Mouse (Mus musculus): Measurements from ENCODE around the gene Gm49405. TPM values are rescaled to one million over a fixed set of nuclear protein-coding genes. Genes with fewer than 3 reads are reported as not detected.
"Not testable (repeated sequence)": the region's sequence is repeated elsewhere in the genome, so short reads cannot be mapped to it uniquely, and the experiment has no call there.

Gm49405 gene
- polyA plus RNA-seq, 1 experiment from 2014 or later = 2.4 TPM

GRCm38 (mm10) chr19:4042124-4042523, 41.7 kb downstream of the Gm49405 start:
- Histone ChIP-seq H3K9ac (ENCODE audit: low read length) (no peak overlapping the region), H3K36me3 (ENCODE audit: control insufficient read depth, insufficient read depth, low read length) (no peaks in the 10 kb centered on the region), H3K9me3 (ENCODE audit: control insufficient read depth, low read length) (no peaks in the 10 kb centered on the region), H3K27me3 (replicated peaks; ENCODE audit: control insufficient read depth, insufficient read depth, low read length) (no peaks in the 10 kb centered on the region), H3K27ac (ENCODE audit: low read depth) (no peak overlapping the region), H3K4me2 (ENCODE audit: low read length) (no peak overlapping the region), H3K4me1 (replicated peaks; ENCODE audit: control insufficient read depth, insufficient read depth, low read length) (peaks cover 8% of the 10 kb centered on the region; the same call in 1 of the 2 replicates), H3K4me3 (ENCODE audit: low read depth, low read length) (no peak overlapping the region)
- ATAC-seq (replicated peaks; ENCODE audit: low FRiP score, low TSS enrichment, low read depth) = no peak
- WGBS = 63% methylated on average over 14 of the region's 14 CpGs
- DNase-seq (ENCODE audit: low spot score) = no peak

GRCm38 (mm10) chr19:4044109-4044508, 43.7 kb downstream of the Gm49405 start:
- not testable (repeated sequence) for H3K9me3 ChIP-seq (ENCODE audit: control insufficient read depth, low read length); H3K9ac ChIP-seq (ENCODE audit: low read length); DNase-seq (ENCODE audit: low spot score); H3K4me3 ChIP-seq (ENCODE audit: low read depth, low read length); H3K4me2 ChIP-seq (ENCODE audit: low read length); H3K27ac ChIP-seq (ENCODE audit: low read depth); H3K36me3 ChIP-seq (ENCODE audit: control insufficient read depth, insufficient read depth, low read length); H3K27me3 ChIP-seq (replicated peaks; ENCODE audit: control insufficient read depth, insufficient read depth, low read length); ATAC-seq (replicated peaks; ENCODE audit: low FRiP score, low TSS enrichment, low read depth); H3K4me1 ChIP-seq (replicated peaks; ENCODE audit: control insufficient read depth, insufficient read depth, low read length)
- 91% methylated on average over 5 of the region's 5 CpGs for WGBS

DNA sequence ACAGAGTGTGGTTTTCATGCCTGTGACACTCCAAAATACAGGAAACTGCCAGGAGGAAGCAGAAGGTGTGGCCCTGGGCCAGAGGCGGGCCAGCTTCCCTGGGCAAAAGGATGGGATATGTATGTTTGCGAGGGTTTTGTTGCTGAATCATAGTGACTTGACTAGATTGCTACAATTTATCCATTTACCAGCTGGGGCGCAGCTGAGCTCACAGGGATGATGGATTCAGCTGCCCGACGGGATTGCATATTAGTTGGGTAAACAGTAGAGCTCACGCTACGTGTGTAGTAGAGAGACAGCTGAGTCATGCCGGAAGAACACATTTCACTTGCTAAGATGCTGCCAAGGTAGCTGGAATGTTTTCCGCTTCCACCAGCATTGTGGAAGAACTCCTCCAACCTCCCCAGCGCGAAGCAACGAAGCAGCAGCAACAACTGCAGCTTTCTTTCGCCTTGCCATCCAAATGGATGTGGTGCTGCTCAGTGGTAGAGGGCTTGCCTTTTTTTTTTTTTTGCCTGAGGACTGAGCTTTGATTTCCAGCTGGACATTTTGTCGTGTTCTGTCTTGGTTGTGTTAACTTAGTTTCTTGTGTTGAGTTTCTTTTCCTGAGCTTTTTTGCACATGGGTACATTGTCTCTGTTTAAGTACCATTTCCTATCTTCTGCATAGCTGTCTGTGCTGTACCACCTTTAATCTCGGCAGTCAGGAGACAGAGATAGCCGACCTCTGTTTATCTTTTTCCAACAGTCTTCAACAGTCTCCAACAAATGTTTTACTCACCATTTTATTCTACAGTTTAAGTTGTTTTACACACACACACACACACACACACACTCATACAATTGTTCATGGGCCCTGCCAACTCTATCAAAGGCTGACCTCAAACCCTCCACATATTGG, 45.8 kb downstream of the Gm49405 start, which contains the start of gene Gstp2:
Gene Gstp2 (minus strand): TSS at position 58 of the 900 bp plus-strand sequence.
- Histone ChIP-seq H3K9me3 (ENCODE audit: control insufficient read depth, low read length) (no peaks in the 10 kb centered on the region), H3K4me2 (ENCODE audit: low read length) (peak within 1 kb of the TSS; percentile 32; the same call in 1 of the 2 replicates), H3K36me3 (ENCODE audit: control insufficient read depth, insufficient read depth, low read length) (no peaks in the 10 kb centered on the region), H3K9ac (ENCODE audit: low read length) (no peak within 1 kb of the TSS), H3K4me1 (replicated peaks; ENCODE audit: control insufficient read depth, insufficient read depth, low read length) (peaks cover 6% of the 10 kb centered on the region; the same call in 1 of the 2 replicates), H3K4me3 (ENCODE audit: low read depth, low read length) (no peak within 1 kb of the TSS), H3K27me3 (replicated peaks; ENCODE audit: control insufficient read depth, insufficient read depth, low read length) (no peaks in the 10 kb centered on the region), H3K27ac (ENCODE audit: low read depth) (peak within 1 kb of the TSS; percentile 78)
- ATAC-seq (replicated peaks; ENCODE audit: low FRiP score, low TSS enrichment, low read depth) = peak; percentile 49; the same call in 1 of the 2 replicates
- 33% methylated on average over 16 of the region's 16 CpGs for WGBS
- peak; percentile 81 for DNase-seq (ENCODE audit: low spot score)

GRCm38 (mm10) chr19:4046866-4047254, 46.4 kb downstream of the Gm49405 start:
- ATAC-seq (replicated peaks; ENCODE audit: low FRiP score, low TSS enrichment, low read depth) (peak; percentile 66), DNase-seq (ENCODE audit: low spot score) (peak; percentile 72)
- 69% methylated on average over 8 of the region's 8 CpGs for WGBS
- H3K27me3 ChIP-seq (replicated peaks; ENCODE audit: control insufficient read depth, insufficient read depth, low read length) = no peaks in the 10 kb centered on the region
- H3K27ac ChIP-seq (ENCODE audit: low read depth) = peak overlapping the region; percentile 78
- H3K36me3 ChIP-seq (ENCODE audit: control insufficient read depth, insufficient read depth, low read length) = no peaks in the 10 kb centered on the region
- H3K4me2 ChIP-seq (ENCODE audit: low read length) = peak overlapping the region; percentile 23; the same call in 1 of the 2 replicates
- no peak overlapping the region for H3K9ac ChIP-seq (ENCODE audit: low read length)
- H3K9me3 ChIP-seq (ENCODE audit: control insufficient read depth, low read length) = no peaks in the 10 kb centered on the region
- 0 out of 2 replicates have a peak overlapping the region, but pooled peaks have one; percentile 2 for H3K4me3 ChIP-seq (ENCODE audit: low read depth, low read length)
- peaks cover 6% of the 10 kb centered on the region; the same call in 1 of the 2 replicates for H3K4me1 ChIP-seq (replicated peaks; ENCODE audit: control insufficient read depth, insufficient read depth, low read length)

DNA sequence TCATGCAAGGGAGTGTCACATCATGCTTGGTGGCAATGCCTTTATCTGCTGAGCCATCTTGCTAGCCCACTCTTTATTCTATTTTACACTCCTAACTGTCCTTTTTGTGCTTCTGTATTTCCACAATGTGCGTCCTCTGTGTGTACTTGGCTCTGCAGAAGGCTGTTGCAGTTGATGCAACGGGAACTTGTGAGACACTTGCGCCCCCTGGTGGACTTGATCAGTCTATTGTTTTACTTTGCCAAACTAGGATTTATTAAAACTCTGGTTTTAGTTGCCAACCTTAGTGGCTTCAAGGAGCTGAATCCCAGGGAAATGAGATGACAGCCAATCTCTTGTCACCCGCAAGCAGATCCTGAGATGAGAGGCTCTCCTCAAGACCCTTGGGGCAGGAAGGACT, 47.4 kb downstream of the Gm49405 start:
- no peaks in the 10 kb centered on the region for H3K27me3 ChIP-seq (replicated peaks; ENCODE audit: control insufficient read depth, insufficient read depth, low read length)
- no peak overlapping the region for H3K9ac ChIP-seq (ENCODE audit: low read length)
- no peak overlapping the region for H3K4me2 ChIP-seq (ENCODE audit: low read length)
- H3K9me3 ChIP-seq (ENCODE audit: control insufficient read depth, low read length) = no peaks in the 10 kb centered on the region
- H3K4me3 ChIP-seq (ENCODE audit: low read depth, low read length) = no peak overlapping the region
- H3K36me3 ChIP-seq (ENCODE audit: control insufficient read depth, insufficient read depth, low read length) = no peaks in the 10 kb centered on the region
- ATAC-seq (replicated peaks; ENCODE audit: low FRiP score, low TSS enrichment, low read depth) (no peak), DNase-seq (ENCODE audit: low spot score) (peak; percentile 87)
- WGBS = 26% methylated on average over 4 of the region's 4 CpGs
- H3K4me1 ChIP-seq (replicated peaks; ENCODE audit: control insufficient read depth, insufficient read depth, low read length) = peaks cover 6% of the 10 kb centered on the region; the same call in 1 of the 2 replicates
- 0 out of 2 replicates have a peak overlapping the region, but pooled peaks have one; percentile 78 for H3K27ac ChIP-seq (ENCODE audit: low read depth)

DNA sequence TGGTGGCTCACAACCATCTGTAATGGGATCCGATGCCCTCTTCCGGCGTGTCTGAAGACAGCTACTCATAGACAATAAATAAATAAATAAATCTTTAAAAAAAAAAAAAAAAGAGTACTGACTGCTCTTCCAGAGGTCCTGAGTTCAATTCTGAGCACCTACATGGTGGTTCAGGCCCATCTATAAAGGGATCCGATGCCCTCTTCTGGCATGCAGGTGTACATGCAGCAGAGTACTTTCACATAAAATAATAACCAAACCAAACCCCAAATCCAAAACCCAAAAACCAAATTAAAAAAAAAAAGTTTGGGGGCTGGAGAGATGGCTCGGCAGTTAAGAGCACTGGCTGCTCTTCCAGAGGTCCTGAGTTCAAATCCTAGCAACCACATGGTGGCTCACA, 48.6 kb downstream of the Gm49405 start:
- 82% methylated on average over 5 of the region's 5 CpGs for WGBS
- DNase-seq (ENCODE audit: low spot score); H3K9ac ChIP-seq (ENCODE audit: low read length); H3K36me3 ChIP-seq (ENCODE audit: control insufficient read depth, insufficient read depth, low read length); ATAC-seq (replicated peaks; ENCODE audit: low FRiP score, low TSS enrichment, low read depth); H3K27ac ChIP-seq (ENCODE audit: low read depth); H3K9me3 ChIP-seq (ENCODE audit: control insufficient read depth, low read length); H3K4me2 ChIP-seq (ENCODE audit: low read length); H3K4me1 ChIP-seq (replicated peaks; ENCODE audit: control insufficient read depth, insufficient read depth, low read length); H3K27me3 ChIP-seq (replicated peaks; ENCODE audit: control insufficient read depth, insufficient read depth, low read length); H3K4me3 ChIP-seq (ENCODE audit: low read depth, low read length): not testable (repeated sequence)

DNA sequence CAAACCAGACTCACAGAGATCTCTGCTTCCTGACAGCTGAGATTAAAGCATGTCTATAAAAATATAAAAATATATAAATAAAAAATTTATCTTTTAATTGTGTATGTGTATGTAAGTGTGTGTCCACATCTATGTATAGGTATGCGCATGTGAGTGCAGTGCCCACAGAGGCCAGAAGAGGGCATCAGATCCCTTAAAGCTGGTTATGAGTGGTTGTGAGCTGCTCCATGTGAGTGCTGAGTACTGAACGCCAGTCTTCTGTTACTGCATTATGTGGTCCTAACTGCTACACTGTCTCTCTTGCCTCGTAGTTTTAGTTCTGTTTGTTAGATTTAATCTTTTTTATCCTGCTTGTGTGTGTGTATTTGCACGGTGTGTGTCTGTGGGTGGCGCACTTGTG, 50.6 kb downstream of the Gm49405 start:
- Histone ChIP-seq H3K9ac (ENCODE audit: low read length) (no peak overlapping the region), H3K4me1 (replicated peaks; ENCODE audit: control insufficient read depth, insufficient read depth, low read length) (0 out of 2 replicates have a peak, but pooled peaks cover 2% of the 10 kb centered on the region), H3K4me2 (ENCODE audit: low read length) (no peak overlapping the region), H3K4me3 (ENCODE audit: low read depth, low read length) (no peak overlapping the region), H3K27ac (ENCODE audit: low read depth) (no peak overlapping the region), H3K36me3 (ENCODE audit: control insufficient read depth, insufficient read depth, low read length) (no peaks in the 10 kb centered on the region), H3K9me3 (ENCODE audit: control insufficient read depth, low read length) (no peaks in the 10 kb centered on the region), H3K27me3 (replicated peaks; ENCODE audit: control insufficient read depth, insufficient read depth, low read length) (no peaks in the 10 kb centered on the region)
- DNase-seq (ENCODE audit: low spot score) (no peak), ATAC-seq (replicated peaks; ENCODE audit: low FRiP score, low TSS enrichment, low read depth) (no peak)
- WGBS = 94% methylated on average over 5 of the region's 5 CpGs

DNA sequence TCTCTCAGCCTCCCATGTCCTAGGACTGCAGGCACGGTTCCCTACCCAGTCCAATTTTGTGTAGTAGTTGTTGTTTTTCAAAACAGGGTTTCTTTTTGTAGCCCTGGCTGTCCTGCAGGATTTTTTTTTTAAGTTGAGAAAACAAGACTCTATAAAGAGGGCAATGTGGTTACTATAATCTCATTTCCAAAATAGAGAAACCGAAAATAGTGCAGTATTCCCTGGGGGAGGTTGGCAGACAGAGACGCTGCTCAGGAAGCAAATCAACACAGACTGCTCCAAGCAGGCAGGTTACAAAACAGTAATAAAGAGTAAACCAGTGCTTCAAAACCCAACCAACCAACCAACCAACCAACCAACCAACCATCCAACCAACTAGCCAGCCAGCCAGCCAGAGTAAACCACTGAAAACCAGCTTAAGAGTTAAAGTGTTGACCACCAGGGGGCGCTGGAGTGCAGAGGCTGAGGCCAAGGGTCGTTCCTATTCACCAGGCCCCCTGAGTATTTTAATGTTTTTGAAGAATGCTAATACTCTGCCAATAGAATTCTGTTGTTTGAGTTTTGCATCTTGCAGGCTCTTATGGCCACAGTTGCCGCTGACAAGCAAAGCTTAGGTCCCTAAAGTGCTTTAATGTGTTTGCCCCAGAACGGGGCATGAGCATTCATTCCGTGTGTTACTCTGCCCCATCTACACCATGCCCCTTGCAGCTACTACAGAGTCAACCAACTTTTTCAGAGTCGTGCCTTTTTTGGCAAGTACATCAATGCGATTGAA, 51.5 kb downstream of the Gm49405 start:
- Histone ChIP-seq H3K27me3 (replicated peaks; ENCODE audit: control insufficient read depth, insufficient read depth, low read length) (no peaks in the 10 kb centered on the region), H3K4me2 (ENCODE audit: low read length) (no peak overlapping the region), H3K4me1 (replicated peaks; ENCODE audit: control insufficient read depth, insufficient read depth, low read length) (0 out of 2 replicates have a peak, but pooled peaks cover 2% of the 10 kb centered on the region), H3K4me3 (ENCODE audit: low read depth, low read length) (no peak overlapping the region), H3K9ac (ENCODE audit: low read length) (no peak overlapping the region), H3K27ac (ENCODE audit: low read depth) (no peak overlapping the region), H3K36me3 (ENCODE audit: control insufficient read depth, insufficient read depth, low read length) (no peaks in the 10 kb centered on the region), H3K9me3 (ENCODE audit: control insufficient read depth, low read length) (no peaks in the 10 kb centered on the region)
- DNase-seq (ENCODE audit: low spot score) (peak; percentile 79), ATAC-seq (replicated peaks; ENCODE audit: low FRiP score, low TSS enrichment, low read depth) (no peak)
- 53% methylated on average over 10 of the region's 10 CpGs for WGBS
